Mouse (Mus musculus) ovary, postnatal 36 days (tissue): ENCODE measurements around the gene Cubn.

Experiments
- DNase-seq: peaks from one replicate; pipeline ENCODE4 v3.0.0; 2022; ENCODE audit warnings: low spot score, mixed read lengths

Gene Cubn

GRCm38 (mm10) chr2:13237140-13237901 is 254.3 kb downstream of the Cubn start:
- no peak for DNase-seq

GRCm38 (mm10) chr2:13235696-13236095 is 255.9 kb downstream of the Cubn start:
- peak; percentile 10 for DNase-seq

- no peak for DNase-seq
These were observed 256.8 kb downstream of the Cubn start for GRCm38 (mm10) chr2:13234796-13235195.

- no peak for DNase-seq
These were observed 257.7 kb downstream of the Cubn start for GRCm38 (mm10) chr2:13233902-13234301.

GRCm38 (mm10) chr2:13233254-13233835 is 258.3 kb downstream of the Cubn start:
- DNase-seq, result no peak

- DNase-seq, result no peak
These were observed 259.3 kb downstream of the Cubn start for GRCm38 (mm10) chr2:13232305-13232704.

GRCm38 (mm10) chr2:13229686-13230085 is 261.9 kb downstream of the Cubn start:
- DNase-seq, result no peak
